Mouse (Mus musculus): ENCODE results near the gene Sema3b.
"Not testable (repeated sequence)": the region's sequence is repeated elsewhere in the genome, so short reads cannot be mapped to it uniquely, and the experiment has no call there.

Gene Sema3b

DNA sequence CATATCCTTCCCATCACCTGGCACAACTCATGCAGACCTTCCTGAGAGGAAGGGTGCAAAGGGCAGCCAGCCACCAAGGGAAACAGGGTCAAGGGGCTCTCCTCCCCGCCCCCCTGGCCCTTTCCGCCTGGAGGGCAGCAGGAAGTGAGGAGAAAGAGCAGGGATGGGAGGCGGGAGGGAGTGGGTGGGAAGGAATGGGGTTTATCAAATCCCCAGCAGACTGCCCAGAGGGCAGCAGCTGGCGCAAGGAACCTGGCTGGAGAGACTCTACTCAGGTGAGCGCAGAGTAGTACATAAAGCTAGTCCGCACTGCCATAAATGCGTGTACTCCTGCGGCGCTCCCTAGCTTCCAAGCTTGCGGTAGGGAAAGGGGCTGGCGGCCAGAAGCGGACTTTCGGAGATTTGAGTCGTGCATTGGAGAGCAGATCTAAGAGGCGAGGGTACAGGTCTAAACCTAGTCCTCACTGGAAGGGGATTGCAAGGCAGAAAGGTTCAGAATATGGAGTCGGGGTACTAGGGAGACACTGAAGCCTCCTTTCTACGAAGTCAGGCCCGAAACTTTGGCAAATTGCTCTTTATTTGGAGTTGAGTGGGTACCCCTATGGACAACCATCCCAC lies 41.2 kb downstream of the Sema3b start, which contains the start of gene Hyal2:
TSS of gene Hyal2 (plus strand) at position 244 of the 618 bp plus-strand sequence.
- peak; percentile 63 for DNase-seq

DNA sequence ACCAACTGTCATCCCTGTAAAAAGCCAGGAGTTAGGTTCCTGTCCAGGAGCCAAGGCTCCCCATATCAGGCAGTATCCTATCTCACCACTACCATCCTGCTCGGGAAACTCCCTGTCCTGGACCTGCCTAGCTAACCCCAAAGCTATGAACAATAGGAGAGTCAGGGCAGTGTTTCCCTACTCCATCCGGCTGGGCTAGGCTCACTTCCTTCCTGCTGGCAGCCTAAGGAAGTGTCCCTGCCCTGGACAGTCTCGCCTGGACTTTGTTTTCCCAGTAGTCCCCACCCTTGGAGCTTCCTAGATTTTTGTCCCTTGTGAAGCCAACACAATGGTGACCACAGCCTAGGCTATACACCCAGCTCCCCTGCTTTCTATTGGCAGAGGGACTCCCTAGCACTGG lies 42.2 kb downstream of the Sema3b start:
- DNase-seq = peak; percentile 60

DNA sequence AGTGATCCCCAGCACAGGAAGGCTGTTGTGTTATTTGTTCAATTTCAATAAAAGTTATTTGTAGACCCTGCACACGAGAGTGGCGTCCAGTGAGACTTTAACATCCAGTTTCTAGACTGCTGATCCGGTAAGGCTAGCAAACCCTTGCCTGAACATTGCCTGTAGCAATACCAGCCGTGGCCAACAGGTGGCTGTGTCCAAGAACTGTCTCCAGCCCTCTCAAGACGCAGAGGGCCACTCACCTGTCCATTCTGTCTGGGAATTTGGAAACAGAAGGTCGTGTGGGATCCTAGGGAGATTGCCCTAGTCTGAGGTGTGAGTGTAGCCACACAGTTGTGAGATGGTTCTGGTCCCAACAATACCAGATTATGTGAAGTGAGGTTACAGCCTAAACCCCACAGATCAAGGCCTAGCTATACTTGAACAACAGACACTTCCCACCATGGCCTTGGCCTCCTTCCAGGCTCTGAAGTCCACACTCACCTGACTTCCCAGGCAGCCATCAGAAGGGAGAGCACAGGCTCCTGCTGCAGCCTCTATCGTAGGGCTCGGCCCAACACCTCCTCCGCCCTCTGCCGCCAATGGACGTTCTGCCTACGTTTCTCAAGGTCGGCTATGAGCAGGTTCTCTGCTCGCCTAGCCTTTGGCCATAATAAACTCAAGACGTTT lies 42.9 kb downstream of the Sema3b start:
- peak; percentile 95 for DNase-seq

DNA sequence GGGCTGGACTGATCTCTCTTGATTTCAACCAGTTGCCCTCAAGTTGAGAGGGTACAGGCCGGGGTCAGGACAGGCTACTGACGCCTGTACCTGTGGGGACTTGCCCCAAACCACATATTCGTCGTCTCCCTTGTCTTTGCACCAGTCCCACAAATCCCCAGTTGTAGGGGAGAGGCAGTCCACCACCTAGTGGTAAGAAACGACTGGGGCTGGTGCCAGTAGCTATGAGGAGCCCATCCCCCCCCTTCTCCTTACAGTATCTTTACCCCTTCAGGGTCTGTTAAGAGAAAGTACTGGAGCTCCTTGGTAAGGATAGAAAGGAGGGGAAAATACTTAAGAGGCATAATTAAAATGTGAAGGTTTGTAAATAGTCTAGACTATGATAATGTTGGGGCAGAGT lies 43.5 kb downstream of the Sema3b start:
- DNase-seq = not testable (repeated sequence)

DNA sequence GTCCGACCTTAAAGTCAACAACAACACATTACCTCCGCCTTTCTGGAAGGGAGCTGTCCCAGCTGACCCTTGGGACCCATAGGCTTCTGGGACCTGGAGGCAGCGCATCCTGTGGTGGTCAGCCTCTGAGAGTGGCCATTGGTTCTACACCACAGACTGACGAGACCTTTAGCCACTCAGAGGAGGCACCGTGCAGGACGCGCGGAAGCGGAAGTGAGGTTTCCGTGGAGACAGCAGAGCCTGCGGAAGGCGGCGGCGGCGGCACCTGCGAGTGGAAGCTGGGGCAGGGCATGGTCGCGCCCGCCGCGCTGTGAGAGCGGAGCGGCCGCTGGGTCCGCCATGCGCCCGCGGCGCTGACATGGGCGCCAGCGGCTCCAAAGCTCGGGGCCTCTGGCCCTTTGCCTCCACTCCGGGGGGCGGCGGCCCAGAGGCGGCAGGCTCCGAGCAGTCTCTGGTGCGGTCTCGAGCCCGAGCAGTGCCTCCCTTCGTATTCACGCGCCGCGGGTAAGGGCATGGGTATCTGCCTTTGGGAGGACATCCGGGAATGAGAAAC lies 45.9 kb downstream of the Sema3b start, which contains the start of gene Tusc2:
TSS of gene Tusc2 (plus strand) at position 227 of the 553 bp plus-strand sequence.
- peak; percentile 93 for DNase-seq

DNA sequence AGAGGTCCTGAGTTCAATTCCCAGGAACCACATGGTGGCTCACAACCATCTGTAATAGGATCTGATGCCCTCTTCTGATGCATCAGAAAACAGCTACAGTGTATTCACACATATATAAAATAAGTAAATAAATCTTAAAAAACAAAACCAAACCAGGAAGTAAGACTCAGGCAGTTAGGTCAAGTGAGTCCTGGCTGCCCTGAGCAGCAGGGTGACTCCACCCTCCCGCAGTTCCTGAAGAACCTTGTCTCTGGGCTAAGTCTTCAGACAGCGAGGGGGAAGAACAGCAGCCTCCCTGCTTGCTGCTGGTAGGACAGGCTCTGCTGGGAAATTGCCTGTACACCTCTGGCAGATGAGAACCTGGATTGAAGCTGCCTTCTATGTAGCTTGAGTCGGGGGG lies 52.7 kb downstream of the Sema3b start:
- DNase-seq = no peak

DNA sequence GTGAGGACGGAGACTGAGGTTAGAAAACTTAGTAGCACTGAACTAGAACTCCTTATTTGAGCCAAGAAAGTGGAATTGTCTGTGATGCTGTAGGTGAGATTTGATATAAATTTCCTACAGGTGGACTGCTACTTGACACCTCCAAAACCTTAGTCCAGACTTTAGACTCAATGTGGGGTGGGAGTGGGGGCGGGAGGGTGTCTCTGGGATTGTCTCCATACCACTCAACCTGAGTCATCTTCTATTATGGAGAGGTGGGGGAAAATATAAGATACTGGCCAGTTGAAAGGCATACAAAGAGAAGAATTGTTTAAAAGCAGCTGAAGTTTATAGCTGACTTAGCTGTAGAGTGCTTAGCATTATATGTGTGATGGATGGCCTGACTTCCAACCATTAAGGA lies 53.3 kb downstream of the Sema3b start:
- no peak for DNase-seq

DNA sequence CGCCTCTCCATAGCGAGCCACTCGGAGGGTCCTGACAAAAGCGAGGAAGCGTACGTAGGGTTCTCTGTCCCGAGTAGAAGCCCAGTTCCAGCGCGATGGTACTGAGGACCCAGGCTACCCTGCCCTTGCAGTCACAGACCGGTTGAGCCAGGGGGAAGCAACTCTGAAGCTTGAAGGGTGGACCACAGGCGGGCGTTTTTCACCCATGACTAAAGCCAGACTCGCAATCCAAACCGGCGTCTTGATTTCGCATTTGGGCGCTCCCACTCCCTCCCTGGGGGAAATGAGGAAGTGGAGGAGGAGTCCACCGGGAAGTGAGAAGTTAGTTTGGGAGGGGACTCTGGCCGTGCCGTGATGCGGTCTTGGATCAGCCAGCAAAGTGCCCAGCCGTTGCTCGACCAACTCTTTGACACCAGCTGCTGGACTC lies 54.0 kb downstream of the Sema3b start:
- peak; percentile 74 for DNase-seq

DNA sequence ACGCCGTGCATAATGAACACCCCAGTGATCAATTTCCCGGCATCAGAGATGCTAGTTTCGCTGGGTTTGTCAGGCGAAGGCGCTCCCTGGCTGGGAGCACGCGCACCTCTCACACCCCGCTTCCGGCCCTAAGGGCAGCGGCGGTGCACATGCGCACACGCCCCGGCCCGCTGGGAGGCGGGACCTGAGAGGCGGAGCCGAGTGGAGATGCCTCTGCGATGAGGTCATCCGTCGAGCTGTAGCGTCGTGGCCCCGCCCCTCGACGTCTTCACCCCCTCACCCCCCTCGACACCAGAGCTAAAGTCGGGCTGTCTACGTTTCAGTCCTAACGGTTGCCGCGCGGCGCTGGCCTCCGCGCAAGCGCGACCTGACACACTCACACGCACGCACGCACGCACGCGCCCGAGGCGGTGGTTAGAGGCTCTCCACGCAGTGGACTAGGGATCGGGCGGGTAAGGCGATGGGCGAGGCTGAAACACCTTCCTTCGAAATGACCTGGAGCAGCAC lies 54.7 kb downstream of the Sema3b start:
- peak; percentile 94 for DNase-seq

DNA sequence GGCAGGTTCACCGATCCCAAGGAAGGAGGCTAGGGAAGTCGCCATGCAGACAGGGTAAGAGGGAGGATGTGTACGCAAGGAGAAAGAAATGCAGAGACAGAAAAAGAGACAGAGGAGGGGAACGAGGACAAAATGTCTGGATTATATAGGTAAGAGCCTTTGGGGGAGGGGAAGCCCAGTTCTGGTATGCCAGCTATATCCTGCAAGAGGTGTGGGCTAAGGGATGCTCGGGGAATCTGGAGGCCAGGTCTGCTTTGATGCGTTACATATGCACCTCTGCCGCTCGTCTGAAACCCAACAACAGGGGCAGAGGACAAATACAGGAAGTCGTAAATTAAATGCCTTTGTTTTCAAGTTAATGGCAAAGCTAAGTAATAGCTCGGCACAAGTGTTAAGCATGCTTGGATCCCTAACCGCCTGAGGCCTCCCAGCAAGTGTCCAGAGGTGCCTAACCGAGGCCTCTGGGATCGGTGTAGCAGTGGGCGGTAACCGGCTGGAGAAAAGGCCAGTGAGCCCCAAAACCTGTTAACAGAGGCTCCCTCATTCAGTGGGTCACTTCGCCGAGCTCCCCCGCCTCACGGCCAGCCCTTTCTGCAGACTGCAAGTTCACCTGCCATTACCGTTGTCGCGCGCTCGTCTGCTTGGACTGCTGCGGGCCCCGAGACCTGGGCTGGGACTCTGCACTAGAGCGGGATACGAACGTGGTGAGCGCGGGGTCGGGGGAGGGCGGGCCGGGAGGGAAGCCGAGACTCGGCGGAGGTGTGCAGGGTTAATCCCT lies 55.3 kb downstream of the Sema3b start:
- DNase-seq = no peak

DNA sequence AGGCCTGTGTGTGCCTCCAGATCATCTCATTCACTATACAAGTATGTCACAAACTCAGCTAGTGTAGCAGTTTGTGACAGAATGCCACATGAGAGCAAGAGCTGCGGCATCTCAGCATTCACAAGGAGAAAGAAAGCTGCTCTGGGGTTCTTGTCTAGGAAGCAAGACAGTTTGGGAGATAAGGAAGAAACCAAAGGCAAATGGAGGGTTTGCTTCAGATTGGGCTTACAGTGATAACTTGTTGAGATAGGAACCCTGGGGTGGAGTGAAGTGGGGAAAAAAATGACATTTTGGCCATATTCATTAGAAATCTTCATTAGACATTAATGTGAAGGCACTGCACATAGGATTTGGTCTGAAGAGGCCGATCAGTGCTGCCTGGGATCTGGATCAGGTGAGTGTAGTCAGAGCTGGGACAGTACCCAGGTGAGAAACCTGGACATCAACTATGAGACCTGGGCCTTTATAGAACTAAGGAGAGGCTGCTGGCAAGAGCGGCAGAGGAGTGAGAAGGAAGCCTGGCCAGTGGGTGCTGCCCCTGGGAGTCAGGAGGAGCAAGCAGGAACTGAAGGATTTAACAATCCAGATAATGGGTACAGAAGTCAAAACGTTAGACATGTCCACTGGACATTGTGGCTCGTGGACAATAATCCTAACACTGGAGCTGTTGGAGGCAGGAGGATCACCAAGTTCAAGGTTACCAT lies 56.2 kb downstream of the Sema3b start:
- DNase-seq = no peak

DNA sequence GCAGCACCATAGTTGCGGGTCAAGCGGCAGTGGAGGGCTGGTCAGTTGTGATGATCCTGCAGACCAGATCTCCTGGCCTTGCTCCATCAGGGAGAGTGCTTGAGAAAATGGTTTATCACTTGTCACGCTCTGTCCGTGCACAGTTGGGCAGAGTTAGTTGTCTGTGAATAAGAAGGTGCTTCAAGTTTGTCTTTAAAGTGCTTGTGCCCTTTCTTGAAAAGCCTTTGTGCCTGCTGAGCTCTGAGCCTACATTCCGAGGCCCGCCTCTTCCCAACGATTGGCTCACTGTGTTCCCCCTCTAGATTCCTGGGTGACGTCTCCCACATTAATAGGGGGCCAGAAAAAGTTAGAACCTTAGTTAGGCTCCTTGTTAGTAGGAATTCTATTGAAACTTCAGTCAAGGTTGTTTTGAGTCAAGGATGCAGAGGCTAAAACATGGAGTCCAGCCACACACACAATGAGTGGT lies 57.1 kb downstream of the Sema3b start:
- DNase-seq = no peak

DNA sequence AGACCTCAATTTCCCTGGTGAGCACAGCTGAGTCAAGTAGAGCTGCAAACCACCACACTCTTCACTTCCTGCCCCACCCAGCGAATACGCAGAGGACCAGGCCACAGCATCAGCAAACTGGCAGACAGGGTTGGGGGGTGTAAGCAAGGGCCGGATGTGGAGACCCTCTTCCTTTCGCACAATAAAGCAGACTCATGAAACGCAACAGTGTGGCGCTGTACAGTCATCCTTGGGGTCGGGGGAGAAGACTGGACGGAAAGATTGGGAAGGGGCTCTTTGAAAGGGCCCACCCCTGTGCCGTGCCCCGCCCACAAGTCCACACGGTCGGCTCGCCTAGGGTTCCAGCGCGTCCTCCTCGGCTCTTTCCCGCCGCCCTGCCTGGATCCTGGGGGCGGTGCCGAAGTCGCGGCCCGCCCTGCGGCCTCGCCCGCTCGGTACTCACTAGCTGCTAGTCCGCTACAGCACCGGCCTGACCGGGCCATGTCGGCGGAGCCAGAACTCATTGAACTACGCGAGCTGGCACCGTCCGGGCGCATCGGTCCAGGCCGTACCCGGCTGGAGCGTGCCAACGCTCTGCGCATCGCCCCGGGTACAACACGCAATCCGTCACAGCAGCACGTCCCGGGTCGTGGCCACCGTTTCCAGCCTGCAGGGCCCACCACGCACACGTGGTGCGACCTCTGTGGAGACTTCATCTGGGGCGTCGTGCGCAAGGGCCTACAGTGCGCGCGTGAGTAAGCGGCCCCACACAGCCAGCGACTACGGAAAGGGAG lies 57.7 kb downstream of the Sema3b start, which contains the start of gene Rassf1:
TSS of gene Rassf1 (plus strand) at position 439 of the 773 bp plus-strand sequence.
- peak; percentile 68 for DNase-seq

DNA sequence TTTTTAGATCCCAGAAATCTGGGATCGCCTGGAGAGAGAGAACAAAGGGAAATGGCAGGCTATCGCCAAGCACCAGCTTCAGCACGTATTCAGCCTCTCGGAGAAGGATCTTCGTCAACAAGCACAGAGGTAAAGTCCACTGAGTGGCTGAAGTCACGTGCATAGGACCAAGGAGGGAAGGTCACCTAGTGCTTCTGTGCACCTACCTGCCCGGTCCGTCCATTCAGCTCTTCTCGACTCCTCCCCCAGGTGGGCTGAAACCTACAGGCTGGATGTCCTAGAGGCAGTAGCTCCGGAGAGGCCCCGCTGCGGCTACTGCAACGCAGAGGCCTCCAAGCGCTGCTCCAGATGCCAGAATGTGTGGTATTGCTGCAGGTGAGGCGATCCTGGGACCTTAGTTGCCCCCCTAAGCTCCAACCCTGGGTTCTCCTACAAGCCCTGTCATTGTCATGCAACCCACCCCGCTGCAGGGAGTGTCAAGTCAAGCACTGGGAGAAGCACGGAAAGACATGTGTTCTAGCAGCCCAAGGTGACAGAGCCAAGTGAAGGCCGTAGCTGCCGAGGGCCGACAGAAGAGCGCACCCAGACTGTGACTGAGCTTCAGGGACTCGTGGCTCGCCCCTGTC lies 58.4 kb downstream of the Sema3b start:
- DNase-seq = no peak

DNA sequence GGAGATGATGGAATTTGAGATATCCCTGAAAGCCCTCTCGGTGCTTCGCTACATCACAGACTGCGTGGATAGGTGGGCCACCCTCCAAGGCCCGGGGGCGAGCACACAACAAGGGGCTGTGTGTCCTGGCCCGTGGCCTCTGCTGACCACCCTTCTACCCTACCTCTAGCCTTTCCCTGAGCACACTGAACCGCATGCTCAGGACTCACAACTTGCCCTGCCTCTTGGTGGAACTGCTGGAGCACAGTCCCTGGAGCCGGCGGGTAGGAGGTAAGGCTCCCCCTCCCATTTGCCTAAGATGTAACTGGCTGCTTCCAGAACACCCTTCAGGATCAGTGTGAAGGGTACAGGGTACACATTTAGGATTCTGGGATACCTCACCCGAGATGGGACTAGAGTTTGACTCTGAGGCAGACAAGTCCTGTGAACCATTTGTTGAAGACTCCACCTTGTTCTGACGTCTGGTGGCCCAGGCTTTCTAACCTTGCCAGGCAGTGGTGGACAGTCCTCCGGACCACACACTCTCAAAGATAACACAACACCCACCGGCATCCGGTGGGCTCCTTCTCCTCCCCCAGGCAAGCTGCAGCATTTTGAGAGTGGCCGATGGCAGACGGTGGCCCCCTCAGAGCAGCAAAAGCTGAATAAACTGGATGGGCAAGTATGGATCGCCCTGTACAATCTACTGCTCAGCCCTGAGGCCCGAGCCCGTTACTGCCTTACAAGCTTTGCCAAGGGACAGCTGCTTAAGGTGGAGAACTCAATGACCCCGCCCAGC lies 59.5 kb downstream of the Sema3b start:
- DNase-seq = no peak

DNA sequence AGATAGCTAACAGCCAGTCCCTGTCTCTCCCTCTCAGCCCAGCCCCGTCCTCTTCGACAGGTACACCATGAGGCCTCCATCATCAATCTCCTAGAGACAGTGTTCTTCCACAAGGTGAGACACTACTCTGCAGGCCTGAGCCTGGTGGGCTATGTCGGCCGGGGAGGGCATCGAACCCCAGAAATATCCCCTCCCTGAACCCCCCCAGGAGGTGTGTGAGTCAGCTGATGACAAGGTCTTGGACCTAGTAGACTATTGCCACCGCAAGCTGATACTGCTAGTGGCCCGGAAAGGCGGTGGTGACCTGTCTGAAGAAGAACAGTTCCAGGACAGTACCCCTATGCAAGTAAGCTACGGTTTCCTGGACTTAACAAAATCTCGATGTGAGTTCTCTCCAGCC lies 60.2 kb downstream of the Sema3b start:
- no peak for DNase-seq

DNA sequence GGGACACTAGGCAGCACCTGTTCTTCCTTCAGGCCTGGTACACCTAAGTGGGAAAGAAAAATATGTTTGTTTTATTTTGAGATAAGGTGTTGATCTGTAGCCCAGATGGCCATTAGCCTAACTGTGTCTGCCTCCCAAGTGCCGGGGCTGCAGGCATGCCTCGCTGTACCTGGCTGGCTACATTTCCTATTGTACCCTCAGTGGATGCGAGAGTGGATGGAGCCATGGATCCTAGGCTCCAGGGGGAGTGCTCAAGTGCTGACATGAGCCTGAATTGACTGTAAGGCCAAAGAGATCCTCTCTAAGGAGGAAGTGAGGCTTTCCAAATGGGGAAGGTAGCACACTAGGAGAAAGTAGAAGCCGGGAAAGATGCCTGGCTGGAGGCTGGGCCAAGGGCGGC lies 61.1 kb downstream of the Sema3b start:
- DNase-seq = no peak
